Mouse (Mus musculus): ENCODE results near the gene Fh1. TPM values are rescaled to one million over a fixed set of nuclear protein-coding genes. Genes with fewer than 3 reads are reported as not detected.
A peak's percentile ranks its signal among the peaks of the same experiment; 100 is the strongest.

Gene Fh1
- polyA plus RNA-seq, 1 experiment from 2014 or later, result 136 TPM

DNA sequence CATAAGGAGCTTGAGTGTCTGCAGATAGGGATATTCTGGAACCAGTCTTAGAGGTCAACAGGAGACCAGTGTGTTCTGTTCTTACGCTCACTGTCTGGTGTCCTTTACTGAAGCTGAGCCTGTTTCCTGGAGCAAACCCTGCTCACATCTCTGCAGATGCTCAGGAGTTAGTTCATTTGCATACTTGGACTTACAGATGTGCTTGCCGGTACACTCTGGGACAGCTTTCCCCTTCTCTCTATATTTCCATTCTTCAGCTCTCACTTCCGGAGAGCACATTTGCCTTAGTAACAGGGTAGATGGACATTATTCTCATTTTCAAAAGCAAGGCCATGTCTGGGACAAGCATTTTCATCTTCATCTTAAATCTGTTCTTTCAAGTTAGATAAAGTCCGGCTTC lies 23.2 kb upstream of the Fh1 start:
- Histone ChIP-seq H3K9ac (ENCODE audit: low read depth, low read length) (no peak overlapping the region), H3K4me3 (ENCODE audit: low read depth, low read length) (no peak overlapping the region), H3K27me3 (replicated peaks; ENCODE audit: control insufficient read depth, insufficient read depth, low read length) (no peaks in the 10 kb centered on the region), H3K9me3 (ENCODE audit: control insufficient read depth, low read length) (no peaks in the 10 kb centered on the region), H3K27ac (ENCODE audit: low read depth, low read length) (no peak overlapping the region), H3K4me2 (no peak overlapping the region), H3K4me1 (replicated peaks; ENCODE audit: control insufficient read depth, insufficient read depth, low read length) (no peaks in the 10 kb centered on the region), H3K36me3 (ENCODE audit: control insufficient read depth, insufficient read depth, low read length) (no peaks in the 10 kb centered on the region)
- DNase-seq (ENCODE audit: low spot score) (no peak), ATAC-seq (replicated peaks; ENCODE audit: low FRiP score) (no peak)
- WGBS, result 86% methylated on average over 4 of the region's 4 CpGs

DNA sequence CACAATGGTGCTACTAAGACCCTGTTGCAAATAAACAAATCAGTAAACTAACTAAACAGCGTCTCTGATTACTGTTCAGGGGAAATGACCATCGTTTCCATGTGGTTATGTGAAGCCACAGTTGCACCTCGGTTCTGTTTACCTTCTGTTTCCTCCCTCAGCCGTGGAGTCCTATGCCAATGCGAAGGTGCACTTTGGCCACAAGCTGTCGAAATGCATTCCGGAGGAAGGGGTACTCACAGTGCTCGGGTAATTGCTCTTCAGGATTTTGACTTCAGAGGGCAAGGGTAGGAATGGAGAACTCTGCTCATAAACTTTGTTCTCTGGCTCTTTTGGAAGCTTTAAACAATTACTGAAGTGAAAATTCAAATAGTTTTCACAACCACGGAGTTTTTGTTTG lies 21.5 kb upstream of the Fh1 start:
- 51% methylated on average over 9 of the region's 9 CpGs for WGBS
- Histone ChIP-seq H3K36me3 (ENCODE audit: control insufficient read depth, insufficient read depth, low read length) (no peaks in the 10 kb centered on the region), H3K9me3 (ENCODE audit: control insufficient read depth, low read length) (no peaks in the 10 kb centered on the region), H3K9ac (ENCODE audit: low read depth, low read length) (no peak overlapping the region), H3K4me3 (ENCODE audit: low read depth, low read length) (no peak overlapping the region), H3K4me1 (replicated peaks; ENCODE audit: control insufficient read depth, insufficient read depth, low read length) (no peaks in the 10 kb centered on the region), H3K4me2 (no peak overlapping the region), H3K27me3 (replicated peaks; ENCODE audit: control insufficient read depth, insufficient read depth, low read length) (no peaks in the 10 kb centered on the region), H3K27ac (ENCODE audit: low read depth, low read length) (no peak overlapping the region)
- peak; percentile 53; the same call in 1 of the 2 replicates for ATAC-seq (replicated peaks; ENCODE audit: low FRiP score)
- DNase-seq (ENCODE audit: low spot score), result no peak

DNA sequence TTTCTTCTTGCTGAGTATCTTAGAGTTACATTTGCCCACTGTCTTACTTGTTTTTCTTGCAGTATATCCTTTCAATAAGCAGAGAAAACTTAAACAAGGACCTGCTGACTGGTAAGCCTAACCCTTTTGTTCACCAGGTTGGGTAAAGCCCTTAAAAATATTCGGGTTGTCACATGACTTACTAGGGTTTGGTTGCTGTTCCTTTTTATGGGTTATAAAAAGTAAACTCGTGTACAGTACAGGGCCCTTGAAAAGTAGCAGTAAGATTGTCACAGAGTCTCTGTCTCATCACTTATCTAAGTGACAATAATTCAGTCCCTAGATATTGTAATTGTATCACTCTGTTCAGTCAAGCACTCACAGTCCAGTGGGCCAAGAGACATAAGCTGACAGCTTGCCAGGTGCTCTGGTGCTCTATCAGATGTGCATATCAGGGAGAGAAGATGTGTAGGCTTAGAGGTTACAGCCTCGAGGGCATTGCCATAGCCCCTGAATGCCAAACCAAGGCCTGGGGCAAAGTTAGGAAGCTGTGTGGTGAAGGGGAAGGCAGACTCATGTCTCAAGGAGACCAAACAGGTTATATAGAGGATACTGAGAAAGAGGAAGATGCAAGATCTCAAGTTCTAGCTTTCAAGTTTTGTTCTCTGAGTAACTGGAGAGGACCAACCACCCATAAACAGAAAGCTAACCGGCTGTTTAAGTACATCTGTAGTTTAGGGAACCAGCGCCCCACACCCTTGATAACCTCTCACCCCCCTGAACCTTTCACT lies 18.2 kb upstream of the Fh1 start:
- no peak overlapping the region for H3K4me2 ChIP-seq
- no peaks in the 10 kb centered on the region for H3K9me3 ChIP-seq (ENCODE audit: control insufficient read depth, low read length)
- ATAC-seq (replicated peaks; ENCODE audit: low FRiP score), result no peak
- H3K27me3 ChIP-seq (replicated peaks; ENCODE audit: control insufficient read depth, insufficient read depth, low read length), result no peaks in the 10 kb centered on the region
- 52% methylated on average over 5 of the region's 5 CpGs for WGBS
- no peaks in the 10 kb centered on the region for H3K36me3 ChIP-seq (ENCODE audit: control insufficient read depth, insufficient read depth, low read length)
- DNase-seq (ENCODE audit: low spot score), result no peak
- no peak overlapping the region for H3K27ac ChIP-seq (ENCODE audit: low read depth, low read length)
- no peak overlapping the region for H3K4me3 ChIP-seq (ENCODE audit: low read depth, low read length)
- no peaks in the 10 kb centered on the region for H3K4me1 ChIP-seq (replicated peaks; ENCODE audit: control insufficient read depth, insufficient read depth, low read length)
- no peak overlapping the region for H3K9ac ChIP-seq (ENCODE audit: low read depth, low read length)

DNA sequence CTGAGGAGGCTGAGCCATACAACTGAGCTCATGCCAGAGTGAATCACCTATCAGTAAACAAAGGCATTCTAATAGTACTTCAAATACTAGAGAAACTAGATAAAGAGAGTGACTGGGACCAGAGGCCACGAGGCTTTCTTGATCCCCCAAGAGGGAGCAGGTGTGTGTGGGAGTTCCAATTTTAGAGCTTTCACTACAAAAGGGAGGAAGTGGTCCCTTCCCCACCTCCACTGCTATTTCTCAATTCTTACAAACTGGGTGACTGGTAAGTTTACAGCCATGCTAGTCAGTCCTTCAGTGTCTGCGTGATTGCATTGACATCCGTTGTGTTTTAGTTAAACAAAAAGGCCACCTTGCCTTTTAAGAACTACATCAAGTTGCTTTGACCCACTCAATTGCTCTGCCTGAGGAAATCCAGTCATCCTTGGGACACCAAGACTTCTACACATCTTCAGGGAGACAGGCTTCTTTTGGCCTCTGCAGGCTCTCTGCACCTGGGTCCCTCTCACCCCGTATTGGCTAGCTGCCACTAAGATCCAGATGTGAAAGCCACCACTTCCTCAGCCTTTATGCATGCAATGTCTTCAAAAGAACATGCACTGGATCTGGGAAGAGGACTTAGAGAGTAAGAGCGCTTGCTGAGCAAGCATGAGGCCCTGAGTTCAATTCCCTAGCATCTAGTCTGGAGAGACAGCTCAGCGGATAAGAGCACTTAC lies 15.2 kb upstream of the Fh1 start:
- 67% methylated on average over 6 of the region's 6 CpGs for WGBS
- DNase-seq (ENCODE audit: low spot score) (no peak), ATAC-seq (replicated peaks; ENCODE audit: low FRiP score) (no peak)
- H3K9me3 ChIP-seq (ENCODE audit: control insufficient read depth, low read length), result no peaks in the 10 kb centered on the region
- no peak overlapping the region for H3K4me2 ChIP-seq
- no peak overlapping the region for H3K27ac ChIP-seq (ENCODE audit: low read depth, low read length)
- H3K4me1 ChIP-seq (replicated peaks; ENCODE audit: control insufficient read depth, insufficient read depth, low read length), result no peaks in the 10 kb centered on the region
- no peak overlapping the region for H3K9ac ChIP-seq (ENCODE audit: low read depth, low read length)
- no peak overlapping the region for H3K4me3 ChIP-seq (ENCODE audit: low read depth, low read length)
- no peaks in the 10 kb centered on the region for H3K27me3 ChIP-seq (replicated peaks; ENCODE audit: control insufficient read depth, insufficient read depth, low read length)
- no peaks in the 10 kb centered on the region for H3K36me3 ChIP-seq (ENCODE audit: control insufficient read depth, insufficient read depth, low read length)

DNA sequence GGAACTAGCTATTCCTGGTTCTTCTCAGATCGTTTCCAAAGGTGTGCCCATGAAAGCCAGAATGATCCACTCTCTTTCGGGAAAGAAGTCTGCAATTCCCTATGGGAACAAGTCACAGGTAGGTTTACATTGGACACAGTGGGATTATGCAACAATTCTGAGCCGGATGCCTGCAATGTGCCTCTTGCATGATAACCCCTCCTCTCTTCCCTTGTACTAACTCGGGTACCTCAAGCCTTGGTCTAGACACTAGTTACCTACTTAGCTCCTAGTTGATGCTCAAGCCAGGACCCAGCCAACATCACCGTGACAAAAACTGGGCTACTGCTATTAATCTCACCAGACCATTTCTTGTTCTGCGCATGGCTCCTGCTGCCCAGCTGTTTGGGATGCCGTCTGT lies 13.6 kb upstream of the Fh1 start:
- 73% methylated on average over 7 of the region's 7 CpGs for WGBS
- H3K9ac ChIP-seq (ENCODE audit: low read depth, low read length), result no peak overlapping the region
- H3K9me3 ChIP-seq (ENCODE audit: control insufficient read depth, low read length), result no peaks in the 10 kb centered on the region
- H3K27me3 ChIP-seq (replicated peaks; ENCODE audit: control insufficient read depth, insufficient read depth, low read length), result no peaks in the 10 kb centered on the region
- no peak overlapping the region for H3K4me3 ChIP-seq (ENCODE audit: low read depth, low read length)
- DNase-seq (ENCODE audit: low spot score), result no peak
- H3K36me3 ChIP-seq (ENCODE audit: control insufficient read depth, insufficient read depth, low read length), result no peaks in the 10 kb centered on the region
- H3K4me1 ChIP-seq (replicated peaks; ENCODE audit: control insufficient read depth, insufficient read depth, low read length), result no peaks in the 10 kb centered on the region
- no peak overlapping the region for H3K4me2 ChIP-seq
- ATAC-seq (replicated peaks; ENCODE audit: low FRiP score), result no peak
- no peak overlapping the region for H3K27ac ChIP-seq (ENCODE audit: low read depth, low read length)

DNA sequence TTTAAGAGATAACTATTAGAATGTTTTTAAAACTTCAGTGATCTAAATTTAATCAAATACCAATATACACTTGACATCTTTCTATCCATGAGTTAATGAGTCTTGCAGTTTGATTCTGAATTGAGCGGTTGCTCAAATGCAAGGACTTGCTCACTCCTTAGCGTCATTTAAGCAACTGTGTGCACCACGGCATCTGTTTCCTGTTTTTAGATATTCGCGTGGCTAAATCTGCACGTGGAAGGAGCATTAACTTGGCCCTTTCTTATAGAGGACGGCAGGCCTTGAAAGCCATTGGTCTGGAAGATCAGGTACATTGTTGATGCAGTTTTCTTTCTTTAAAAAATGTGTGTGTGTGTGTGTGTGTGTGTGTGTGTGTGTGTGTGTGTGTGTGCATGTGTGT lies 12.2 kb upstream of the Fh1 start:
- no peak for ATAC-seq (replicated peaks; ENCODE audit: low FRiP score)
- H3K9ac ChIP-seq (ENCODE audit: low read depth, low read length), result no peak overlapping the region
- H3K36me3 ChIP-seq (ENCODE audit: control insufficient read depth, insufficient read depth, low read length), result no peaks in the 10 kb centered on the region
- H3K4me2 ChIP-seq, result no peak overlapping the region
- H3K4me1 ChIP-seq (replicated peaks; ENCODE audit: control insufficient read depth, insufficient read depth, low read length), result no peaks in the 10 kb centered on the region
- no peak for DNase-seq (ENCODE audit: low spot score)
- WGBS, result 51% methylated on average over 7 of the region's 7 CpGs
- H3K27me3 ChIP-seq (replicated peaks; ENCODE audit: control insufficient read depth, insufficient read depth, low read length), result no peaks in the 10 kb centered on the region
- no peaks in the 10 kb centered on the region for H3K9me3 ChIP-seq (ENCODE audit: control insufficient read depth, low read length)
- H3K4me3 ChIP-seq (ENCODE audit: low read depth, low read length), result no peak overlapping the region
- no peak overlapping the region for H3K27ac ChIP-seq (ENCODE audit: low read depth, low read length)

DNA sequence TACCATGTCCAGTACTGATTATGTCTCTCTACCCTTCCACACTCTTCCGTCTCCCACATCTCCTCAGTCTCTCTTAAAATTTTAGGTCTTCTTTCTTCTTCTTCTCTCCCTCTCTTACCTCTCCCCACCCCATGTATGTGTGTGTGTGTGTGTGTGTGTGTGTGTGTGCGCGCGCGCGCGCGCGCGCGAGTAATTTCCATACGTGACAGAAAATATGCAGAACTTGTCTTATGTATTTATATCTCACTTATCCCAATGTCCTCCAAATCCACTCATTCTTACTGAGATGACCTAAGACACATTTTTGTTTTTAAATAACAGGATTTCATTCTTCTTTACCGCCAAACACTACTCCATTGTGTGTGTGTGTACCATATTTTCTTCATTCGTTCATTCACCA lies 7.0 kb upstream of the Fh1 start:
- H3K36me3 ChIP-seq (ENCODE audit: control insufficient read depth, insufficient read depth, low read length), result no peaks in the 10 kb centered on the region
- 97% methylated on average over 14 of the region's 14 CpGs for WGBS
- H3K27ac ChIP-seq (ENCODE audit: low read depth, low read length), result no peak overlapping the region
- H3K4me2 ChIP-seq, result no peak overlapping the region
- DNase-seq (ENCODE audit: low spot score) (no peak), ATAC-seq (replicated peaks; ENCODE audit: low FRiP score) (no peak)
- H3K4me3 ChIP-seq (ENCODE audit: low read depth, low read length), result no peak overlapping the region
- H3K9ac ChIP-seq (ENCODE audit: low read depth, low read length), result no peak overlapping the region
- H3K27me3 ChIP-seq (replicated peaks; ENCODE audit: control insufficient read depth, insufficient read depth, low read length), result no peaks in the 10 kb centered on the region
- no peaks in the 10 kb centered on the region for H3K9me3 ChIP-seq (ENCODE audit: control insufficient read depth, low read length)
- H3K4me1 ChIP-seq (replicated peaks; ENCODE audit: control insufficient read depth, insufficient read depth, low read length), result no peaks in the 10 kb centered on the region

DNA sequence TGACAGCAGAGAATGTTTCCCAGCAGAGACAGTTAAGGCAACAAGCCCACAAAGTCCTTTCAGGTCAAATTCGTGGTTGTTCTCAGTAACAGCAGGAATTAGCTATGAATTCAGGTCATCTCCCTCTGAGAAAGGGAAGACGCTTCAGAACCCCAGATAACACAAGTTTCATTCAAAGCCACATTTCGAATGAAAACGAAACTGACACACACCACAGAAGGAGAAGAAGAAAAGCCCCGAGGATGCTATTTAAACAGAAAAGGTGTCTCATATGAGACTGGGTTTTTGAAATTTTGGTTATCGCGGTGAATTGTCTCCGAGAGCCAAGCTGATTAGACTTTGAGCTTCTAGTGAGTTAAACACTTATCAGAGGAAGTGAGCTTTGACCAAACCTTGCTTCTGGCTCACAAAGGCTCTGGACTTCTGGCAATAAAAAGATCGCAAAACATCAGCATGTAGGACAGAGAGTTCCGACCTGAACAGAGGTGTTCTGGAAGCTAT lies 6.3 kb upstream of the Fh1 start:
- Histone ChIP-seq H3K4me3 (ENCODE audit: low read depth, low read length) (no peak overlapping the region), H3K4me2 (no peak overlapping the region), H3K36me3 (ENCODE audit: control insufficient read depth, insufficient read depth, low read length) (no peaks in the 10 kb centered on the region), H3K9me3 (ENCODE audit: control insufficient read depth, low read length) (no peaks in the 10 kb centered on the region), H3K27me3 (replicated peaks; ENCODE audit: control insufficient read depth, insufficient read depth, low read length) (no peaks in the 10 kb centered on the region), H3K4me1 (replicated peaks; ENCODE audit: control insufficient read depth, insufficient read depth, low read length) (no peaks in the 10 kb centered on the region), H3K27ac (ENCODE audit: low read depth, low read length) (no peak overlapping the region), H3K9ac (ENCODE audit: low read depth, low read length) (no peak overlapping the region)
- ATAC-seq (replicated peaks; ENCODE audit: low FRiP score) (no peak), DNase-seq (ENCODE audit: low spot score) (no peak)
- 63% methylated on average over 10 of the region's 10 CpGs for WGBS

DNA sequence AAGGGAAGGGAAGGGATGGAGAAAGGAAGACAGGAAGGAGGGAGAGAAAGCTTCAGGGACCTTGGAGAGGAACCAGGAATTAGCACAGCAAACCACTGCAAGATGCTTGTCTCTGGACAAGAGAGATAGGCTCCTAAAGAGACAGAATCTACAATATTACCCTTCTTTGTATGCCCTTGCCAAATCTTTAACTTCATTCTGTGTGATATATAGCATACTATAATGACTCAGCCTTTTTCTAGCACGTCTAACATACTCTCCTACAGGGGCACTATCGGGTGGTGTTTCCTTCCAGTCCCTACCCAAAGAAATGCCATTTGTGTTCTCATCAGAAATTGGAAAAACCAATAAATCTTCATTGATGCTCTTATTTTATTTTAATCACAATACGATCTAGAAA lies 5.6 kb upstream of the Fh1 start:
- WGBS, result 75% methylated on average over 3 of the region's 3 CpGs
- ATAC-seq (replicated peaks; ENCODE audit: low FRiP score) (0 out of 2 replicates have a peak, but pooled peaks have one; percentile 37), DNase-seq (ENCODE audit: low spot score) (no peak)
- Histone ChIP-seq H3K4me2 (no peak overlapping the region), H3K27ac (ENCODE audit: low read depth, low read length) (no peak overlapping the region), H3K9ac (ENCODE audit: low read depth, low read length) (no peak overlapping the region), H3K4me3 (ENCODE audit: low read depth, low read length) (no peak overlapping the region), H3K27me3 (replicated peaks; ENCODE audit: control insufficient read depth, insufficient read depth, low read length) (no peaks in the 10 kb centered on the region), H3K4me1 (replicated peaks; ENCODE audit: control insufficient read depth, insufficient read depth, low read length) (no peaks in the 10 kb centered on the region), H3K9me3 (ENCODE audit: control insufficient read depth, low read length) (no peaks in the 10 kb centered on the region), H3K36me3 (ENCODE audit: control insufficient read depth, insufficient read depth, low read length) (no peaks in the 10 kb centered on the region)
